Mouse (Mus musculus): ENCODE data around the gene AW011738. TPM values are rescaled to one million over a fixed set of nuclear protein-coding genes. Genes with fewer than 3 reads are reported as not detected.
A peak's percentile ranks its signal among the peaks of the same experiment; 100 is the strongest.

The AW011738 gene
- polyA plus RNA-seq, 1 experiment from 2014 or later = 0.96 TPM

DNA sequence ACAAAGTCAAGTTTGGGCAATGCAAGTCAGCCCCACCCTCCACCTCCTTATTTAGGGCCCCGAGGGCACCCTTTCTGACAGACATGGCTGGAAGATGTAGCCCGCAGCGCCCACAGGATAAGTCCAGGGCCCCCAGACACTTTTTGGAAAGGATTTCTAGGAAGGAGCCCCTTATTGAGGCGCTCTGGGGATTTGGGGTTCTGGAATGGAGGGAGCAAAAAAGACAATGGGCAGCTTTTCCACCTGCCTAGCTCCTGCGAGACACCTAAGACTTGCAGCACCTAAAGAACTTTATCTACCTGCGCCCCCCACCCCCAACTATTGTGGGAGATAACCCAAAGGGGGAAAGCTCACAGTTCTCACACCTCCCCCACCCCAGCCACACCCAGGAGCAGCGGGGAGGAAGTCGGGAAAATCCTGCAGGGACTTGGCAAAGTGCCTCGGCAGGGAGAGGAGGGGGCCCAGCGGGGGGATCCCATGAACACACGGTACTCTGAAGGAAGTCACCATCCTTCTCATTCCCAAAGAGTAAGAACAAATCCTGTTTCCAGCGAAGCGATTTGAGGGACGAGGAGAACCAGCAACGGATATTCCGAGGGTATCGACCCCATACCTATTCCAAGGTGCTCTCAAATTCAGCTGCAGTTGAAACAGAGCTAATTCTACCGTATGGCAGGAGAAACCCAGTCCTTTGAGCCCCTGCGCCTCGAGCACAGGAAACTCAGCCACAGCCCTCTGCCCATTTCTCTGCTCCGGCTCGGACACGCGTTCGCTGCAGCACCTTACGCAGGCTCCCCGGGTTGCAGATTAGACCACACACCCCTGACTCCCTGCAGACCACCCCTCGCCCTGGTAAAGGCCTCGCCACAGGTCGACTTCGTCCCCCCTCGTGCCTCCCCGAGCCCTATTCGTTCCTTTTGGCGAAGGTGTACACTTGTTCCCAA lies 6.9 kb upstream of the AW011738 start:
- DNase-seq (peak; percentile 83), ATAC-seq (ENCODE audit: low FRiP score, low TSS enrichment) (no peak)
- Histone ChIP-seq H3K4me2 (ENCODE audit: low read length) (peak overlapping the region; percentile 88), H3K27ac (replicated peaks; ENCODE audit: low read depth, low read length) (peak overlapping the region; percentile 93), H3K27me3 (ENCODE audit: control insufficient read depth, insufficient read depth, low read length) (no peaks in the 10 kb centered on the region), H3K4me3 (replicated peaks; ENCODE audit: low read depth, low read length) (peak overlapping the region; percentile 90), H3K9ac (replicated peaks; ENCODE audit: low read length) (peak overlapping the region; percentile 80), H3K36me3 (ENCODE audit: control insufficient read depth, insufficient read depth, low read length) (peaks cover 27% of the 10 kb centered on the region), H3K9me3 (ENCODE audit: control insufficient read depth, low read length) (no peaks in the 10 kb centered on the region), H3K4me1 (ENCODE audit: control insufficient read depth, insufficient read depth, low read length) (peaks cover 29% of the 10 kb centered on the region)
- WGBS = 3% methylated on average over 35 of the region's 35 CpGs

DNA sequence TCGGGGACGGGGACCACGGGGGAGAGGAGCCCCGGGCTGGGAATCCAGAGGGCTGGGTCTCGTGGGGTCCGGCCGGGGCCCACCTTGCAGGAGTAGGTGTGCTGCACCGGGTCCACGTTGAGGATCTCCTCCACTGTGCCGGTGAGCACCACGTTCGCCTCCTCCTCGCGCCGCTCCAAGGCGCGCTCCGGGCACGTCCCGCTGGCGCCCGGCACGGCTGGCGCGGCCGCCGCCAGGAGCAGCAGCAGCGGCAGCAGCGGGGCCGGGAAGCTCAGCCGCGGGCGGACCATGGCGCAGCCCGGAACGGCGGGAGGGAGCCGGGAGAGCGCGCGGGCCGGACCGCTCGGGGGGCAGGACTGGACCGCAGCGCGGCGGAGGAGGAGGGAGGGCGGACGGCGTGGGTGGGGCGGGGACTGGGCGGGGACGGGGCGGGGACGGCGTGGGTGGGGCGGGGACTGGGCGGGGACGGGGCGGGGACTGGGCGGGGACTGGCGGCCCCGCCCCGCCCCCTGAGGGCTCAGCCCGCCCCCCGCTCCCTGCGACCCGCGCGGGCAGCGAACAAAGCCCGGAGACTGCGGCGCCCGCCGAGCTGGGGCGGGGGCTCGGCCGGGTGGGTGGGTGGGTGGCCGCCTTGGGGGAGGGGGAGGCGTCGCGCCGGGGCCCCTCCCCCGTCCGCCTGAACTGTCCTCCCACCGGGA lies 5.8 kb upstream of the AW011738 start, which contains the start of gene Agrn:
Agrn (minus strand) TSS at position 358 of the 698 bp plus-strand sequence.
- Histone ChIP-seq H3K36me3 (ENCODE audit: control insufficient read depth, insufficient read depth, low read length) (peaks cover 16% of the 10 kb centered on the region; the same call in 1 of the 2 replicates), H3K27ac (replicated peaks; ENCODE audit: low read depth, low read length) (peak within 1 kb of the TSS; percentile 93), H3K9me3 (ENCODE audit: control insufficient read depth, low read length) (no peaks in the 10 kb centered on the region), H3K27me3 (ENCODE audit: control insufficient read depth, insufficient read depth, low read length) (no peaks in the 10 kb centered on the region), H3K9ac (replicated peaks; ENCODE audit: low read length) (peak within 1 kb of the TSS; percentile 80), H3K4me3 (replicated peaks; ENCODE audit: low read depth, low read length) (peak within 1 kb of the TSS; percentile 90), H3K4me1 (ENCODE audit: control insufficient read depth, insufficient read depth, low read length) (peaks cover 27% of the 10 kb centered on the region), H3K4me2 (ENCODE audit: low read length) (peak within 1 kb of the TSS; percentile 88)
- DNase-seq (peak; percentile 93), ATAC-seq (ENCODE audit: low FRiP score, low TSS enrichment) (peak; percentile 87)
- WGBS = under 1% methylated on average over 57 of the region's 88 CpGs

DNA sequence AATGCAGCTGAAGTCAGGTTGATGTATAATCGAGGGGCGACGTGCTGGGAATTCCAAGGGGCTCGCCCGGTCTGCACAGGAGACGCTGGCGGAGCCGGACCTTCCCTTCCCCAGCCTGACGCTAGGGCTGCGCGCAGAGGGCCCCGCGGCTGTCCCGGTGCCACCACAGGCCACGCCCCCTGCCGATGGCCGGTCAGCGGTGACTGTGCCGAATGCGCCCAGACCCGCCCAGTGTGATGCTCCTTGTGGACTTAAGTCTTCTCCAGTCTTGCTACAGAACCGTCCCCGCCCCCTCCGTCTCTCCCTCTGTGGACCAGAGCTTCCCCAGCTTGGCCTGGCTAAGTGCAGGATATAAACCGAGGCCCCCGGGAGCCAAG lies 5.3 kb upstream of the AW011738 start:
- peaks cover 27% of the 10 kb centered on the region for H3K4me1 ChIP-seq (ENCODE audit: control insufficient read depth, insufficient read depth, low read length)
- WGBS = under 1% methylated on average over 26 of the region's 26 CpGs

DNA sequence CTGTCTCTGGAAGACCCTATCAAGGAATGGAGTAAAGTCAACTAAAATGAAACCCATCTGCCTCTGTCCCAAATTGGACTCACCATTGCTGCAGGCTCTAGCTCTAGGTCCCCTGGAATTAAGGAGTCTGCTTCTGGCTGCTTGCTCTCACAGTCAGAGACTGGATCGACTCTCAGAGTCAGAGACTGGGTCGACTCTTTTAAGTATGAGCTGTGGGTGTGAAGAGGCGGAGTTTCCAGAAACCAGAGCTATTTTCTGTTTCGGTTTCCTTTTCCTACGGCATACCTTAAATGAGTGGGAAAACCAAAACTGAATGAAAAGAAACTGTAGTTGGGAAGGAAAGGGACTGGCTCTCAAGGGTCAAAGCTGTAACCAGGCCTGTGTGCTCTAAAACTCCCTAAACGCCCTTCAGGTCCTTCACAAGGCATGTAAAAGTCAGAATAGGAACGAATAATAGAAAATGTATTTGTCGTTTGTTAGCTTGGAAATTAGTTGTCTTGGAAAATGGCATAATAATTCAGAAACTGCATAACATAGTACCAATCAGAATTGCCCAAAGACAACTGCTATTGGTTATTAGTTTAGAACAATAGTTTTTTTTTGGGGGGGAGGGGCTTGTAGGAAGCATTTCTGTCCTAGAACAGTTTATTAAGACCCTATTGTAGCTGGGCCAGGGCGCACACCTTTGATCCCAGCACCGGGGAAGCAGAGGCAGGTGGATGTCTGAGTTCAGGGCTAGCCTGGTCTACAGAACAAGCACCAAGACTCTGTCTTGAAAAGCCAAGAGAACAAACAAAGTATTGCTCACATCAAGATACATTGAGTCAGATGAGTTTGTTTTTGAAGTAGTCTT lies 2.3 kb upstream of the AW011738 start, which contains the start of gene Isg15:
Isg15 (minus strand) TSS at position 196 of the 853 bp plus-strand sequence.
- DNase-seq (no peak), ATAC-seq (ENCODE audit: low FRiP score, low TSS enrichment) (no peak)
- Histone ChIP-seq H3K36me3 (ENCODE audit: control insufficient read depth, insufficient read depth, low read length) (no peaks in the 10 kb centered on the region), H3K9me3 (ENCODE audit: control insufficient read depth, low read length) (no peaks in the 10 kb centered on the region), H3K4me3 (replicated peaks; ENCODE audit: low read depth, low read length) (no peak within 1 kb of the TSS), H3K4me2 (ENCODE audit: low read length) (no peak within 1 kb of the TSS), H3K9ac (replicated peaks; ENCODE audit: low read length) (no peak within 1 kb of the TSS), H3K4me1 (ENCODE audit: control insufficient read depth, insufficient read depth, low read length) (peaks cover 17% of the 10 kb centered on the region), H3K27ac (replicated peaks; ENCODE audit: low read depth, low read length) (no peak within 1 kb of the TSS), H3K27me3 (ENCODE audit: control insufficient read depth, insufficient read depth, low read length) (peaks cover 5% of the 10 kb centered on the region; the same call in 1 of the 2 replicates)
- 70% methylated on average over 10 of the region's 10 CpGs for WGBS

More for the DNA sequence above, 5.3 kb upstream of the AW011738 start:
- ATAC-seq (ENCODE audit: low FRiP score, low TSS enrichment) (peak; percentile 92), DNase-seq (no peak)
- H3K36me3 ChIP-seq (ENCODE audit: control insufficient read depth, insufficient read depth, low read length) = peaks cover 10% of the 10 kb centered on the region; the same call in 1 of the 2 replicates
- H3K9me3 ChIP-seq (ENCODE audit: control insufficient read depth, low read length) = no peaks in the 10 kb centered on the region
- H3K9ac ChIP-seq (replicated peaks; ENCODE audit: low read length) = peak overlapping the region; percentile 59
- peak overlapping the region; percentile 90 for H3K4me3 ChIP-seq (replicated peaks; ENCODE audit: low read depth, low read length)
- H3K4me2 ChIP-seq (ENCODE audit: low read length) = peak overlapping the region; percentile 88
- H3K27me3 ChIP-seq (ENCODE audit: control insufficient read depth, insufficient read depth, low read length) = no peaks in the 10 kb centered on the region
- peak overlapping the region; percentile 93 for H3K27ac ChIP-seq (replicated peaks; ENCODE audit: low read depth, low read length)

DNA sequence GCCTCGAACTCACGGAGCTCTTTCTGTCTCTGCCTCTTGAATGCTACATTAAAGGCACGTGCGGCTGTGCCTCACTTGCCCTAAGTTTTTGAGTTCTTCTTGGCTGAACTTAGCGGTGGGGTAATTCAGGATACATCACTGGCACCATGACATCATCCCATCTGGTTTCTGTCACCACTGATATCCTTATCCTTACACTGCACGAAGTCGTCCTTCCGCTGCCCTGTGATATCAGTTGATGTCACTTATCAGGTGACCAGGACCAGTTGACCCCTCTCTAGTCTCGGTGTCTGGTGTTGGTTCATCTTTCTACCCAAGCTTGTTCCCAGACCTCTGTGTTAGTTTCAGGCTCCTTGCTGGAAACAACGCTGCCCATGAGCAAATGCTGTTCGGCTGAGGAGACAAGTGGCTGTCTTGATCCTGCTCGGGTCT lies 626 bp upstream of the AW011738 start:
- H3K4me3 ChIP-seq (replicated peaks; ENCODE audit: low read depth, low read length) = peak overlapping the region; percentile 51
- ATAC-seq (ENCODE audit: low FRiP score, low TSS enrichment) = no peak
- H3K4me1 ChIP-seq (ENCODE audit: control insufficient read depth, insufficient read depth, low read length) = peaks cover 17% of the 10 kb centered on the region
- DNase-seq = no peak
- no peaks in the 10 kb centered on the region for H3K9me3 ChIP-seq (ENCODE audit: control insufficient read depth, low read length)
- H3K4me2 ChIP-seq (ENCODE audit: low read length) = peak overlapping the region; percentile 94
- H3K27ac ChIP-seq (replicated peaks; ENCODE audit: low read depth, low read length) = no peak overlapping the region; the same call in 1 of the 2 replicates
- no peaks in the 10 kb centered on the region for H3K36me3 ChIP-seq (ENCODE audit: control insufficient read depth, insufficient read depth, low read length)
- peak overlapping the region; percentile 63; the same call in 1 of the 2 replicates for H3K9ac ChIP-seq (replicated peaks; ENCODE audit: low read length)
- WGBS = 46% methylated on average over 12 of the region's 12 CpGs
- H3K27me3 ChIP-seq (ENCODE audit: control insufficient read depth, insufficient read depth, low read length) = peaks cover 5% of the 10 kb centered on the region; the same call in 1 of the 2 replicates

DNA sequence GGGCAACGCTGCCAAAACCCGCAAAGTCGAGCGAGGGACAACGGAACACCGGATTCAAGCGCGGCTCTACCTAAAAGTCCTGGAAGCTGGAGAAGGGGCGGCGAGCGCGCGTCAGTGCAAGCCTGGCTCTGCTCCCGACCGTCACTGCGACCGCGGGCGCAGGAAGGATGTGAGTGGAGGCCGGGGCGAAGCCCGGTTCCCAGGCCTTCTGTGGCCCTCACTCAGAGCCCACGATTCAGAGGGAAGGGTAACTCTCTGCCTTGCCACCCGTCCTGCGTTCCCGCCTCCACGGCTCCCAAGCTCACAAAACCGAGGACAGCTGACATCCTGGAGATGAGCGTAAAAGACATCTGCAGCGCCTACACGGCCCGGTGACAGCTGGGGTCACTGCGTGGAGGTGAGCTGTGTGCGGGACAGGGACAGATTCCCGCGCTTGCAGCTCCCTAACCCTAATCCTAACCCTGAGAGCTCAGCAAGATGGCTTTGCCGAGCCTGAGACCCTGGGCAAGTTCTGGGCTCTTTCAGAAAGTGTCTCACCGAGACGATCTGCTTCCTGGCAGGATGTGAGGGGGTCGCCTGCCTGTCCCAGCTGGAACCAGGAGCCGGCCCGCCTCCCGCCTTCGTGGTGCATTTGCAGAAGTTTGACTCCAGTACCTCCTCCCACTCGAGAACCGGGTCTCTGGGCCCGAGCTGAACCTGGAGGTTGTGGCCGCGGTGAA lies 468 bp downstream of the AW011738 start:
- WGBS = under 1% methylated on average over 49 of the region's 49 CpGs
- H3K4me2 ChIP-seq (ENCODE audit: low read length) = peak overlapping the region; percentile 94
- DNase-seq (peak; percentile 71), ATAC-seq (ENCODE audit: low FRiP score, low TSS enrichment) (peak; percentile 43; the same call in 1 of the 2 replicates)
- H3K4me1 ChIP-seq (ENCODE audit: control insufficient read depth, insufficient read depth, low read length) = peaks cover 17% of the 10 kb centered on the region
- no peaks in the 10 kb centered on the region for H3K36me3 ChIP-seq (ENCODE audit: control insufficient read depth, insufficient read depth, low read length)
- H3K27me3 ChIP-seq (ENCODE audit: control insufficient read depth, insufficient read depth, low read length) = peaks cover 5% of the 10 kb centered on the region; the same call in 1 of the 2 replicates
- no peaks in the 10 kb centered on the region for H3K9me3 ChIP-seq (ENCODE audit: control insufficient read depth, low read length)
- H3K9ac ChIP-seq (replicated peaks; ENCODE audit: low read length) = peak overlapping the region; percentile 63
- H3K4me3 ChIP-seq (replicated peaks; ENCODE audit: low read depth, low read length) = peak overlapping the region; percentile 51
- H3K27ac ChIP-seq (replicated peaks; ENCODE audit: low read depth, low read length) = peak overlapping the region; percentile 70

DNA sequence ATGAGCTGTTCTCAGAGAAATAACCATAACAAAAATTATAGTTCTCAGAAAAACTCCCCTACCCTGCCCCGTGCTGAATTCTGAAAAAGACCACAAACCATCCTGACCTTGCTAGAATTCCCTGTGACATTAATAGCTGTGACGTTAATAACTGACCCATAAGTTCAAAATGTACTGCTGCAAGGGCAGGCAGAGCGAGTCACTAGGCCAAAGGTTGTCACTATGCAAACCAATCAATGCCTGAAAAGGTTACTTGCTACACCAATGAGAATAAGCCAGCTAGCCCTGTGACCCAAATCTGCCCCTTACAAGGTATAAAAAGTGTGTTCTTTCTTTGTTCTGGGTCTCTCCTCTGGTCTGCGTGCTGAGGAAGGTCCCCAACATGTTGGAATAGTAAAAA lies 5.8 kb downstream of the AW011738 start:
- no peak overlapping the region for H3K4me3 ChIP-seq (replicated peaks; ENCODE audit: low read depth, low read length)
- ATAC-seq (ENCODE audit: low FRiP score, low TSS enrichment) (no peak), DNase-seq (no peak)
- no peaks in the 10 kb centered on the region for H3K9me3 ChIP-seq (ENCODE audit: control insufficient read depth, low read length)
- H3K27ac ChIP-seq (replicated peaks; ENCODE audit: low read depth, low read length) = no peak overlapping the region
- H3K4me1 ChIP-seq (ENCODE audit: control insufficient read depth, insufficient read depth, low read length) = peaks cover 5% of the 10 kb centered on the region
- no peak overlapping the region for H3K9ac ChIP-seq (replicated peaks; ENCODE audit: low read length)
- H3K36me3 ChIP-seq (ENCODE audit: control insufficient read depth, insufficient read depth, low read length) = no peaks in the 10 kb centered on the region
- no peak overlapping the region for H3K4me2 ChIP-seq (ENCODE audit: low read length)
- no peaks in the 10 kb centered on the region for H3K27me3 ChIP-seq (ENCODE audit: control insufficient read depth, insufficient read depth, low read length)
- WGBS = 90% methylated on average over 4 of the region's 4 CpGs
